Mouse (Mus musculus) intestine, embryonic 14.5 days (tissue): ENCODE data around the gene AF067063. TPM values are rescaled to one million over a fixed set of nuclear protein-coding genes. Genes with fewer than 3 reads are reported as not detected.

Source experiments
- ATAC-seq: fragments of 200-750 bp; cut with Nextera tagmentation; replicated peaks from 2 replicates; pipeline ENCODE4 v1.8.0; 2017; ENCODE audit warnings: low read depth, moderate number of reproducible peaks, moderate TSS enrichment, moderate library complexity; ENCODE audit not compliant: low FRiP score, low TSS enrichment
- DNase-seq: peaks from one replicate; pipeline ENCODE4 v3.0.0-alpha.2; 2018; ENCODE audit warnings: low spot score
- H3K27ac ChIP-seq: fragments of 300-500 bp; sonication (generic); 2 replicates; pipeline ENCODE4 v1.5.1; 2014; ENCODE audit warnings: low read depth, mild to moderate bottlenecking, control low read depth
- H3K27me3 ChIP-seq: fragments of 300-500 bp; sonication (generic); replicated peaks from 2 replicates; pipeline ENCODE4 v1.6.1; 2014; ENCODE audit warnings: low read length, control low read depth; ENCODE audit not compliant: control insufficient read depth, insufficient read depth
- H3K36me3 ChIP-seq: fragments of 300-500 bp; sonication (generic); 2 replicates; pipeline ENCODE4 v1.6.1; 2014; ENCODE audit warnings: low read length, control low read depth; ENCODE audit not compliant: control insufficient read depth, insufficient read depth
- H3K4me1 ChIP-seq: fragments of 300-500 bp; sonication (generic); replicated peaks from 2 replicates; pipeline ENCODE4 v1.6.1; 2014; ENCODE audit warnings: low read length, control low read depth, mixed read lengths; ENCODE audit not compliant: control insufficient read depth, insufficient read depth
- H3K4me2 ChIP-seq: fragments of 300-500 bp; sonication (generic); 2 replicates; pipeline ENCODE4 v1.6.1; 2014; ENCODE audit warnings: low read length
- H3K4me3 ChIP-seq: fragments of 300-500 bp; sonication (generic); 2 replicates; pipeline ENCODE4 v1.5.1; 2014; ENCODE audit warnings: low read depth, low read length, control low read depth, mixed read lengths
- H3K9ac ChIP-seq: fragments of 300-500 bp; sonication (generic); 2 replicates; pipeline ENCODE4 v1.6.1; 2014; ENCODE audit warnings: mild to moderate bottlenecking, low read length
- H3K9me3 ChIP-seq: fragments of 300-500 bp; sonication (generic); 2 replicates; pipeline ENCODE4 v1.6.1; 2016; ENCODE audit warnings: low read length, control low read depth; ENCODE audit not compliant: control insufficient read depth
- WGBS: fragments of 180-500 bp; shearing (Covaris S2); extraction: QIAGEN DNeasy Blood & Tissue Kit; methylation state at CpG from one replicate; pipeline ENCODE4 v1.1.7; 2014; 5-methylcytosine and 5-hydroxymethylcytosine counted together
- polyA plus RNA-seq: library from polyadenylated mRNA; unstranded; fragments of >200 nt; fragmentation: Nextera tagmentation; extraction: Ambion mirVana; gene quantifications from 2 replicates; pipeline ENCODE4 v1.2.1, GENCODE M21; 2014

Gene AF067063
- polyA plus RNA-seq, 1 experiment from 2014 or later, result not detected

- no peak for ATAC-seq
These were observed 13.2 kb downstream of the AF067063 start for GRCm38 (mm10) chr13:119816798-119817197.

GRCm38 (mm10) chr13:119810031-119810430 is 20.0 kb downstream of the AF067063 start:
- Histone ChIP-seq H3K9ac (no peak overlapping the region), H3K4me1 (no peaks in the 10 kb centered on the region), H3K4me3 (no peak overlapping the region), H3K27ac (no peak overlapping the region), H3K4me2 (no peak overlapping the region), H3K36me3 (no peaks in the 10 kb centered on the region), H3K27me3 (no peaks in the 10 kb centered on the region), H3K9me3 (no peaks in the 10 kb centered on the region)
- ATAC-seq (no peak), DNase-seq (no peak)
- WGBS, result 87% methylated on average over 9 of the region's 9 CpGs

More at GRCm38 (mm10) chr13:119816798-119817197, 13.2 kb downstream of the AF067063 start:
- no peak overlapping the region for H3K9ac ChIP-seq
- no peak overlapping the region for H3K27ac ChIP-seq
- H3K36me3 ChIP-seq, result no peaks in the 10 kb centered on the region
- WGBS, result 40% methylated on average over 8 of the region's 8 CpGs
- no peak overlapping the region for H3K4me2 ChIP-seq
- H3K4me3 ChIP-seq, result no peak overlapping the region
- H3K27me3 ChIP-seq, result no peaks in the 10 kb centered on the region
- H3K4me1 ChIP-seq, result no peaks in the 10 kb centered on the region
- H3K9me3 ChIP-seq, result no peaks in the 10 kb centered on the region
- peak; percentile 47 for DNase-seq

GRCm38 (mm10) chr13:119808937-119809336 is 21.1 kb downstream of the AF067063 start:
- H3K27me3 ChIP-seq, result no peaks in the 10 kb centered on the region
- no peak overlapping the region for H3K4me2 ChIP-seq
- DNase-seq (no peak), ATAC-seq (no peak)
- H3K9me3 ChIP-seq, result no peaks in the 10 kb centered on the region
- no peak overlapping the region for H3K4me3 ChIP-seq
- no peaks in the 10 kb centered on the region for H3K4me1 ChIP-seq
- no peak overlapping the region for H3K27ac ChIP-seq
- H3K9ac ChIP-seq, result no peak overlapping the region
- 56% methylated on average over 2 of the region's 2 CpGs for WGBS
- H3K36me3 ChIP-seq, result no peaks in the 10 kb centered on the region

GRCm38 (mm10) chr13:119797656-119798055 is 32.4 kb downstream of the AF067063 start:
- Histone ChIP-seq H3K4me2 (no peak overlapping the region), H3K27ac (no peak overlapping the region), H3K9ac (no peak overlapping the region), H3K4me1 (no peaks in the 10 kb centered on the region), H3K36me3 (no peaks in the 10 kb centered on the region), H3K9me3 (no peaks in the 10 kb centered on the region), H3K4me3 (no peak overlapping the region), H3K27me3 (no peaks in the 10 kb centered on the region)
- ATAC-seq (no peak), DNase-seq (no peak)
- 48% methylated on average over 4 of the region's 4 CpGs for WGBS

GRCm38 (mm10) chr13:119792791-119793404 is 37.1 kb downstream of the AF067063 start:
- DNase-seq, result peak; percentile 15
- no peak overlapping the region for H3K9ac ChIP-seq
- H3K4me3 ChIP-seq, result no peak overlapping the region
- ATAC-seq, result no peak
- WGBS, result 66% methylated on average over 5 of the region's 5 CpGs
- H3K27me3 ChIP-seq, result no peaks in the 10 kb centered on the region
- H3K4me1 ChIP-seq, result peaks cover 12% of the 10 kb centered on the region; the same call in 1 of the 2 replicates
- no peaks in the 10 kb centered on the region for H3K9me3 ChIP-seq
- H3K4me2 ChIP-seq, result no peak overlapping the region
- H3K36me3 ChIP-seq, result peaks cover 12% of the 10 kb centered on the region
- H3K27ac ChIP-seq, result no peak overlapping the region

GRCm38 (mm10) chr13:119791580-119792135 is 38.4 kb downstream of the AF067063 start:
- H3K4me3 ChIP-seq, result peak overlapping the region; percentile 79
- no peaks in the 10 kb centered on the region for H3K9me3 ChIP-seq
- H3K27me3 ChIP-seq, result no peaks in the 10 kb centered on the region
- WGBS, result 4% methylated on average over 18 of the region's 18 CpGs
- peak overlapping the region; percentile 64 for H3K4me2 ChIP-seq
- peaks cover 12% of the 10 kb centered on the region; the same call in 1 of the 2 replicates for H3K4me1 ChIP-seq
- DNase-seq (no peak), ATAC-seq (no peak)
- H3K9ac ChIP-seq, result peak overlapping the region; percentile 92
- peak overlapping the region; percentile 93 for H3K27ac ChIP-seq
- peaks cover 23% of the 10 kb centered on the region for H3K36me3 ChIP-seq

- Histone ChIP-seq H3K36me3 (peaks cover 29% of the 10 kb centered on the region), H3K9ac (peak within 1 kb of the TSS; percentile 92), H3K4me2 (peak within 1 kb of the TSS; percentile 64), H3K4me1 (peaks cover 12% of the 10 kb centered on the region; the same call in 1 of the 2 replicates), H3K27ac (peak within 1 kb of the TSS; percentile 93), H3K27me3 (no peaks in the 10 kb centered on the region), H3K9me3 (no peaks in the 10 kb centered on the region), H3K4me3 (peak within 1 kb of the TSS; percentile 79)
- 1% methylated on average over 71 of the region's 86 CpGs for WGBS
- ATAC-seq (peak; percentile 98), DNase-seq (peak; percentile 93)
These were observed 39.0 kb downstream of the AF067063 start, which contains the start of gene Zfp131 for GRCm38 (mm10) chr13:119790761-119791579. TSS of gene Zfp131 (minus strand) at chr13:119790889.

GRCm38 (mm10) chr13:119789851-119790717 is 39.9 kb downstream of the AF067063 start:
- Histone ChIP-seq H3K36me3 (peaks cover 38% of the 10 kb centered on the region), H3K4me1 (peaks cover 12% of the 10 kb centered on the region; the same call in 1 of the 2 replicates), H3K27me3 (no peaks in the 10 kb centered on the region), H3K9ac (peak overlapping the region; percentile 92), H3K9me3 (no peaks in the 10 kb centered on the region), H3K4me3 (peak overlapping the region; percentile 79), H3K4me2 (peak overlapping the region; percentile 53), H3K27ac (peak overlapping the region; percentile 93)
- 1% methylated on average over 39 of the region's 66 CpGs for WGBS
- DNase-seq (peak; percentile 84), ATAC-seq (peak; percentile 63)
